Mouse (Mus musculus) CD4-positive helper T cell, adult 2 months (primary cell): Measurements from ENCODE around the gene Igfbp5.

Experiments used
- DNase-seq: peaks from one replicate; pipeline ENCODE4 v3.0.0-alpha.2; 2012; ENCODE audit warnings: low read depth, missing footprints, low spot score

The Igfbp5 gene

GRCm38 (mm10) chr1:72842666-72843459 lies 31.8 kb downstream of the Igfbp5 start:
- DNase-seq = no peak

- DNase-seq = no peak
These were observed 34.9 kb downstream of the Igfbp5 start for GRCm38 (mm10) chr1:72839791-72840190.

DNA sequence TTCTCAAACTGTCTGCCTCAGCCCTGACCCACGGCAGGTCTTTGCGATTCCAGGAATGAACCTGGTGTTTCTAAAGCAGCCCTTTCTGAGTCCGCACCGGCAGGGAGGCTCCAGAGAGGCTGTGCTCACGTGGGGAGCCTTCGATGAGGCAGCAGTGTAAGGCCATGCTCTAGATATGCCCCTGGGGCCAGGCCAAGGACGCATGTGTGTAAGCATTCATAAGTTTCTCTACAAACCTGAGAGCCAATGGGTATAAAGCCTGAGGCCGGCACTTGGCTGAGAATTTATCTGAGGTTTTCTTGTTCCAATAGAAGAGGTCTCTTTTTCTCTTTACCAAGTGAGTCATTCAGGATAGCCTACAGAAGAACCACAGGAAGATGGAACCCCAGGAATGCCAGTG lies 35.3 kb downstream of the Igfbp5 start:
- no peak for DNase-seq

GRCm38 (mm10) chr1:72833563-72833962 lies 41.1 kb downstream of the Igfbp5 start:
- DNase-seq = no peak

DNA sequence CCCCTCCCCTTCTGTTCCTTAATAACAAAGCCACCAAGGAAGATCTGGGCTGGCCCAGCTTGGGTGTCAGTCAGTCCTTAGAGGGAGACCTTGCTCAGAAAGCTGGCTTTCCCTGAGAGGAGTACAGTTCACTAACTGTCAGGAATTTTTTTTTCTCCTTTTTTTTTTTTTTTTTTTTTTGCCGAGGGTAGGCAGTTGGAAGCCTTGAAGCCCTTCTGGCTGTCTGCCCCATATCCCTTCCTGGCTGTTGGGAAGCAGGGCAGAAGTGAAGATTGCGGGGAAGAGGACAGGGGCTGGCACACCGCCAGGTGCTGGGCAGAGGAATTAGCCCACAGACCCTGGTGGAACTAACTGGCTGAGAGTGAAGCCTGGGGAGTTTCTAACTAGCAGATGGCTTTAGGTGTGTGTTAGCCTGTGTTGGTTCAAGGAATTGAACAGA lies 42.0 kb downstream of the Igfbp5 start:
- DNase-seq = no peak

DNA sequence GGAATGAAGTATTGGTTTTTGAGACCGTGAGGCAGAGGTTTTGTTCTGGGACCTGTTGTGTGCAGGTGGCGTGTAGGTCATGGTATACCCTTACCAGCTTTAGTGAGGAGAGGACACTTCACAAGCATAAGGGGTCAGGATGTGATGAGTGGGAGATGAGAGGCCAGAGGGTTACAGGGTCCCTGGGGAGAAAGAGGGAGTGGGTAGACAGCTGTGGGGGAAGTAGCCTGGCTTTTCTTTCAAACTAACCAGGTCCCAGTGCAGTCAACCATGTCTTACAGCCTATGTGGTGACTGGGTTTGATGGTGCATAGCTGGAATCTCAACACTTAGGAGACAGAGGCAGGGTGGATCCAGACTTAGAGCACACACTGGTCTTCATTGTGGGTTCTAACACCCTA lies 44.2 kb downstream of the Igfbp5 start:
- DNase-seq = no peak

GRCm38 (mm10) chr1:72828843-72829242 lies 45.8 kb downstream of the Igfbp5 start:
- DNase-seq = no peak

GRCm38 (mm10) chr1:72827411-72828315 lies 47.0 kb downstream of the Igfbp5 start:
- no peak for DNase-seq

DNA sequence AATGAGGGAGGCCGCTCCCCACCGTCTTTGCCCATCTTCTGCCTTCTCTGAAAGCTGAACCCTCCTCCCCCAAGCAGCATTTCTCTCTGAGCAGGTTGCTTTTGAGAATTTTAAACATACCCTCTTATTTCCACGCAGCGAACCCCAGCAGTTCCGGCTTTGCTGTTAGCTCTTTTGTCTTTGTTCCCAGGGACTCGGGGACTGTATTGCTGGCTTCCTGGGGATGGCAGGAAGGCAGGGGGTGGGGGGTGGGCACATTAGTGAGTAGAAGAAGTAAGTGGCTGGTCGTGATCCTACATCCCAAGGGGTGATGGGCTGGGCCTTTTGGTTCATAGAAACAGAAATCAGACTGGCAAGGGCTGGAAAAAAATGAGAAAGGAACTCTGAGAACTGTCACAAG lies 47.8 kb downstream of the Igfbp5 start:
- no peak for DNase-seq

DNA sequence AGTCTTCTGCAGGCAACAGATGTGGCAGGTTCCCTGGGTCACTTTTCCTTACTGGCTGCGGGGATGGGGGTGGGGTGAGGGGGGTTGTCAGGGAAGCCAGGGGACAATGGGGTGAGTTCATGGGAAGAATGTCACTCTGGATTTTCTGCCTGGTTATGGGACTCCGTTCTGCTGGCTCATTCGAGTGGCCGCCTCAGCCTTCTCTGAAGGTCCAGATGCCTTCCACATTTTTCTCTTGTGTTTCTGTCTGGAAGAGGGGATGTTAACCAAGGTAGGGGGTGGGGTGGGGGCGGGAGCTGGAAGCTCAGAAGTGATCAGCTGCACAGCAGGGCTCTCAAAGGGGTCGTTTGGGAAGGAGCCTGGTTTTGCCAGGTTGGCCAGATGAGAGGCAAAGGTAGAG lies 48.2 kb downstream of the Igfbp5 start:
- DNase-seq = no peak

DNA sequence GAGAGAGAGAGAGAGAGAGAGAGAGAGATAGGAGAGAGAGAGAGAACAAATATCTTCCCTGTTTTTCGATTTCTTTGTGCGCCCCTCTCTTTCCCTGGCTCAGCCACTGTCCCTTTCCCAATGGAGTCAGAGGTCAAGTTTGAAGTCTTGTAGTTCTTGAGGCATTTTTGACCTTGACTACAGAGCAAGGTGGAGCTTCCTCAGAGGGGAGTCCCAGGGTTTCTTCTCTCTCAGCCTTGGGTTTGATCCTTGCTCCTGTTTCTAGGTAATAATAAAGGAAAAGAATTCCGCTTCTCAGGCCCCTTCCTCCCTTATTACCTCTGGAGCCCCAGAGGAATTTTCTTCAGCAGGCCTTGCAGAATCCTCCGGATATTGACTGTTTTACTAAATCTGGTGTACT lies 48.8 kb downstream of the Igfbp5 start:
- DNase-seq = no peak

DNA sequence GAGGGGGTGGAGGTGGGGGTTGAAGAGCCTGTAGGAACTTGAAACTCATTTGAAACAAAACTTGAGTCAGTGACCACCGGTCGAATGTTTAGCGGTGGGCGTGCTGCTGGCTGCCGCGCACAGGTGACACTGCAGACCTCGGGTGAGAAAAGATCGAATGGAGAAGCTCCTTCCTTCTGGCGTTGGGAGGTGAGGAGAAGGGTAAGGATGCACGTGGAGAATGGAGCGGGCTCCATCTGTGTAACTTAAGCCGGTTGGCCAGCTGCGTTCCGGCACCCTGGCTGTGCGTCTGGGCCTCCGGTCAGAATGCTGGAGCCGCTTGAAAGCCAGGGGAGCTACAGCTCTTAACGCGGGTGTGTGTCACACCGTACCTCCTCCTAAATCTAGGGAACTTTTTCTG lies 49.4 kb downstream of the Igfbp5 start:
- no peak for DNase-seq

GRCm38 (mm10) chr1:72824707-72825101 lies 50.0 kb downstream of the Igfbp5 start:
- no peak for DNase-seq

GRCm38 (mm10) chr1:72823751-72824706 lies 50.7 kb downstream of the Igfbp5 start, which contains the start of gene Igfbp2:
Gene Igfbp2 (plus strand): TSS chr1:72824503.
- no peak for DNase-seq

GRCm38 (mm10) chr1:72822893-72823292 lies 51.8 kb downstream of the Igfbp5 start:
- DNase-seq = no peak

GRCm38 (mm10) chr1:72819995-72820394 lies 54.7 kb downstream of the Igfbp5 start:
- DNase-seq = no peak

DNA sequence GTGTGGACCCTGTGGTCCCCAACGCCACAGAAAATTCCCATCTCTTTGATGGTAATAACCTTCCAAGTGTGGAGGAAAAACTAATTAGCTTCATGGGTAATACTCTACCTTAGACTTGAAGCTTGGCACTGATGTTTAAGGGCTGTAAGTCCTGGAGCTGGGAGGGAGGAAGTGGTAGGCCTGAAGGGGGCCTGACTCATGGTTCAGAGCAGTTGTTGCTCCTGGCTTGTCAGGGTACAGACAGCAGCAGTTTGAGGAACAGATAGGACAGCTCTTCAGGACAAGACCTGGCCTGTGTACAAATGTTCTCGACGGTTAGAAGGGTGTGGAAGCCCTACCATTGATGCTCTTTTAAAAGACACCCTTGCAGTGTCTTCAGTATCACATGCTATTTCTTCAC lies 59.1 kb downstream of the Igfbp5 start:
- DNase-seq = no peak

- no peak for DNase-seq
These were observed 59.5 kb downstream of the Igfbp5 start for GRCm38 (mm10) chr1:72815184-72815583.

GRCm38 (mm10) chr1:72813639-72814403 lies 60.9 kb downstream of the Igfbp5 start:
- no peak for DNase-seq

GRCm38 (mm10) chr1:72813089-72813638 lies 61.5 kb downstream of the Igfbp5 start:
- no peak for DNase-seq
